Mouse (Mus musculus) mouse trophoblast stem cell (cell line): ENCODE measurements around the gene Lsm4.

ENCODE experiments used
- in situ Hi-C, 2 experiments: fragments of 300-500 bp; cut with MseI, MboI; formaldehyde crosslinking; loops; 2 replicates in 1 of 2; 3 replicates in 1 of 2; pipeline ENCODE4 v1.15.1; 2025

Lsm4 gene

DNA sequence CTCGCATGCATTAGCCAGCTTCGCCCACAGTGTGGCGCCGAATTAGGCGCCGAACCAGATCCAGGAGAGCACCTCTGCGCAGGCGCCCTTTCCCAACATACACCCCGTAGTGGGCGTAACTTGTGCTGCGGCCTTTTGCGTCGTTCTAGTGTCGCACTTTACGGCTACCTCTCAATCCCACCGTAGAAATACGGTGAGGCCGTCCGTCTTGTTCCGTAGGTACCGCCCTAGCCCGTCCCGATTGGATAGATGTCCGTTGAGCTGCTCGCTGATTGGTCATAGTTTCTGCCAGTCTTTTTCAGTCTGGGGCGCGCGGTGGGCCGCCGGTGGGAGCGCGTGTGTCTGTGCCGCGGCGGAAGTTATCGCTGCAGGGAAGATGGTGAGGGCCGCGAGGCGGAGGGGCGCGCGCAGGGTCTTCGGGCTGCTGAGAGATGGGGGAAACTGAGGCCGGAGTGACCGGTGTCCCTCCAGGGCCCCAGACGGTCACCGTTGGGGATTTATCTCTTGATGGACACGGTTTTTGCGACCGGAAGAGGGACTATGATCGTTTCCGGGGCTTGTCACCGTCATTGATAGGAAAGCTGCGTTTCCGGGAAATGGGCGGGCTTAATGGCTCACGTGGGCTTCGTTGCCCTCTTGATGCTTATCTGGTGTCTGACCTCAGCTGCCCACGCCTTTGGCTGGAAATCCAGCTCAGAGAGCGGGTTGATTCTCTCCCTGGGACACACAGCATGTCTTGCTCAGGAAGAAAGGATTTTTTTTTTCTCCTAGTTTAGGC is at the start of gene Lsm4:
Gene Lsm4, plus strand, starts transcription at position 170 of the 778 bp plus-strand sequence.
- in situ Hi-C loops, result loop anchor here in 1 of 2 experiments (5.0 kb wide), 1 partner anchor 34 kb away; no protein-coding TSS in a partner anchor

DNA sequence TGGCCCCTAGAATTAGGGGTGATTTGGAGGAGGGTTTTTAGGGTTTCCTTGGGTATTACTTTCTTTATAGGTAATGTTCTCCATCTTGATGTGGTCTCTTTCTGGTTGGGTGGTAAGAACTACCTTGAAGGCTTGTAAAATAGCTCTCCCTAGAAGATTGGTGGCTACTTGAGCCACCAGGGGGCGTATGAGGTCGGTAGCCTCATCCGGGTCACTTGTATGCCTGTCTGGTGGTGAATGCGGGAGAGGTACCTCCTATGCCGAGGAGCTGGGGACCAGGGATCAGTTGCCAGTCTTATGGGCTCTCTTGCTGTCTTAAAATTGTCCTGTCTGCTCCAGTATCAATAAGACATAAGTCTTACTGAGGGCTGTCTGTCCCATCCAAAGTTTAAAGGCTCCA is 47.9 kb upstream of the Lsm4 start:
- in situ Hi-C loops, result no loop called here

- in situ Hi-C loops, result no loop called here
Measured at GRCm38 (mm10) chr8:70627041-70627440, 46.0 kb upstream of the Lsm4 start.

DNA sequence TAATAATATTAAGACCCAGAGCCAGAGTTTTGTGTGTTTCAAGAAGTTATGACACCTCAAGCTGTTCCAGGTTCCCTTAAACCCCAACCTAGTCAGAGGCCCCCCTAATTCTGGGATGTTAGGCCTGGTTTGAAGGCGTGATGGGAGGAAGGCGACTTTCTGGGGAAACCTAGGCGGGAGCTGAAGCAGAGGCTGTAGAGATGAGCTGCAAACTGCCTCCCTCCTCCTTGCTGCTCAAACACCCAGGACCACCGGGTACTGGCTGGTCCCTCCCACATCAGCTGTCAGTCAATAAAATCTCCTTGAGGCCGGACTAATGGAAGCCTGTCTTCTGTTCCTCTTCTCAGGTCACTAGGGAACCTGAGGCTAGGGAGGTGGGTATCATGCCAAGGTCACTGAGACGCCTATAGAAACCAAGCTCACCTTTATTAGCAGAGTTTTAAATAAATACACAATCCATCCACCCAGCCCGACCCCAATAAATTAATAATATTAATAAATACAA is 44.0 kb upstream of the Lsm4 start:
- in situ Hi-C loops, result no loop called here

DNA sequence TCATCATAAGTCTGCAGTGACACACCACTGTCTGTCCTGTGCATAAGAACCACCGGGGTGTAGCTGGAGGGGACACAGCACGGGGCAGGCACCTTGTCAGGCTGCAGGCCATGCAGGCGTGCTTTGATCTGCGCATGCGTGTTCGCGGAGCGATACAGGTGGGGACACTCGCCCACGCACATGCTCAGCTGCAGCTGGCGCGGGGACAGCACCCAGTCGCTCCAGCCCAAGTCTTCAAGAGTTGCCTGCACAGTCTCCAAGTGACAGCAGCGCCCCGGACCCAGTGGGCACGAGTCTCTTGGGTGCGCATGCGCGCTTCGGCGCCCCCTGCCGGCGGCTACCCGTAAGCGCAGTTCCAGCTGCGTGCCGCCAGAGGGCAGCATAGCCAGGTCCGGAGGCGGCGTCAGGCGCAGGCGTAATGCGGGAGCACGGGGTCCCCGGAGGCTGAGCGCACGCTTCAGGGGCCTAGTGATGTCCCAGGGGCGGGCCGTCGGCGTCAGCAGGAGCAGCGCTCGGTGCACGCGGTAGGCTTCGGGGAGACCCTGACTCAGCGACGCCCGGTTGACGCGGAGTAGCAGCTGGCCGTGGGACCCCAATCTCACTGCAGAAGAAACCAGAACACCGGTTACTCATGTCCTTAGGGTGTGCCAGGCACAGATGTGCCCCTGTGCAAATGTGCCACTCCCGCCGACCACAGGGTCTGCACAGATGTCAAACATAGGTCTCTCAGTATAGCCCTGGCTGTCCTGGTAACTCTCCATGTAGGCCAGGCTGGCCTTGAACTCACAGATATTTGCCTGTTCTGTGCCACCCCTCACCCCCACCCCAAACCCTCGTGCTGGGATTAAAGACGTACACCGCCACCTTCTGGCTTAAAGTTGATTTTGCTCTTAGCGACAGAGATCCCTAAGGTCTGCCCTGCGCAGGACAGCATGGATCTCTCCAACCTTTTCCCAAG is 43.2 kb upstream of the Lsm4 start:
- in situ Hi-C loops, result no loop called here

DNA sequence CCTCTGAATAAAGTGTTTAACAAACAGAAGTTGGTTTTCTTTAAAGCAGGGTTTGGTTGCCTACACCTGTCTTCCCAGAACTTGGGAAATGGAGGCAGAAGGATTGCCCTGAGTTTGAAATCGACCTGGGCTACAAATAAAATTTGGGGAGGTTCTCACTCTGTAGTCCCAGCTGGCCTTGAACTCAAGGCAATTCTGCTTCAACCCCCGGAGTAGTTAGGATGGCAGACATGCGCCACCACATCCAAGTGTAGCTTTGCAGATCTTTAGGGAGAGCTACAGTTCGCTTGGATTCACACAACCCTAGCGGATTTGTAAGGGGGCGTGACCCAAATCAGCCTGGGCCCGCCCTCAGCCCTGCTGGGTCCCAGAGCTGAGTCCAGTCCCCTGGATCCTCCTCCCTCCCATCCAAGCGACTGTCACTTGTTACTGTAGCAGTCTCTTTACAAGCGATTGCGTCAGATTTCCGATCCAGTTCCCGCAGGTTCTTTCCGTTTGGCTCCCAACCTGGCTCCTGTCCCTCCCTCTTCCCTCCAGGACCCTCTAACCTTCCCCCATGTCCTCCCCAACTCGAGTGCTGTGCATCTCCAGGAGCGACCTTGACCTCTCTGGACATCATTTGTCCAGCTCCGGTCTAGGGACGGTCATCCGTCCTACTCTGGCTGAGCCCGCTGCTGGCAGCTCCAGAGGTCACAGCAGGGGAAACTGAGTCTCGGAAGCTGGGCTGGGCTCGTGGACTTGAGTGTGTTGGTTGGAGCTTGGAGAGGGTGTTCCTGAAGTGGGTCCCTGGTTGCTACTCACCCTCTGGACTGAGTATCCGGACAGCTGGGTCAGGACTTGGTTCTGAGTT is 42.3 kb upstream of the Lsm4 start:
- in situ Hi-C loops, result no loop called here

DNA sequence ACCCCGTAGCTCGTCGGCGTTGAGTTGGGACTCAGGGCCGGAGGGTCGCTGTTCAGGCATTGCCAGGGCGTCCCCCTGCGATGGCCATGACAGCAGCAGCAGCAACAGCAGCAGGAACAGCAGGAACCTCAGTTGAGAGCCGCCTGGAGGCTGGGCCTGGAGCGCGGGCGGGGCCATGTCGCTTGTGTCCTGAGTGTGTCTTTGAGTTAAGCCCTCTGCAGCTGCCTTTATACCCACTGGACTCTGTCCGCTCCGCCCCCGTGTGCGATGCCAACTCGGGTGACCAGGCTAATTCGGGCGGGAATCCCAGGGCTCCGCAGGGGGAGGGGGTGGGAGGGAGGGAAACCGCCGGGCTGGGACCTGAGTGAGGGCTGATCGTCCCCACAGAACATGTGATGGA is 41.6 kb upstream of the Lsm4 start:
- in situ Hi-C loops, result no loop called here

DNA sequence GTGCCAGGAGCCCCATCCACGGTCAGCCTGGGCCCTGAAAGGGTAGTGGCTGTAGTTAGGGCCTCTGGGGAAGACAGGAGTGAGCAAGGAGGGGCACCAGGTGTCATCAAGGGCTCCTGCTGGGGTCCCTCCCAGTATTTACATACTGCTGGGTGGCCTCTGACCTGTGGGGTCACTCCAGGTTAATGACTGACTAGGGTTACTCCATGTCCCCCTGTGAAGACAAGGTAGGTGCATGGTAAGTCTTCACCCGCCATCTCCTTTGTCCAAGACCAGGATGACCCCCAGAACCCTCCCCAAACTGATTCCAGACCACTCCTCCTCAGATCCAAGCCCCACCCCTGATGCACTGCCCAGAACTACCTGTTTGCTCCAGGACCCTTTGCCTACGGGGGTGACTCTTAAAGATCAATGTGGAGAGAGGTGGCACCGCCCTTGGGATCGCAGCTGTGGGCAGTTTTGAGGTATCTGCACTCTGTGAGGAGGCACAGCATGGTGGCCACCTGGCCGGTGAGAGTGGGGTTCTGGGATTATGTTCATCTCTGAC is 40.6 kb upstream of the Lsm4 start, which contains the start of gene Gdf15:
Gene Gdf15, minus strand, starts transcription at position 111 of the 547 bp plus-strand sequence.
- in situ Hi-C loops, result no loop called here

DNA sequence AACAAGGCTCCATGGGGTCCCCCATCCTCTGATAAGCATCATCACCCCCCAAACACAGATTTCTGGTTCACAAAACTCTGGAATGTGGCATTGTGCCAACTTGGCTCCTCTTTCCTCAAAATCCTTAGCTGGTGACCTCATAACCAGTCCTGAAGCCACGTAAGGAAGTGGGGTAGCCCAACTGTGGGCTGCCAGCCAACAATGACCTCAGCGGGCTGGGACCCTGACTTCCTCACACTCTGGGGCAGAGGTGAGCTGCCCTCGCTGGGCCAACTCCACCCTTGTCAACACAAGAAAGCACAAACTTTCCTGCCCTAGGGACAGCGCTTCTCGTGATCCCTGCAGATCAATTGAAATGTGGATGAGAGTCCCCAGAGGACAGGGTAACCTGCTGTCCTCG is 39.0 kb upstream of the Lsm4 start:
- in situ Hi-C loops, result no loop called here

GRCm38 (mm10) chr8:70635527-70635926 is 37.5 kb upstream of the Lsm4 start:
- in situ Hi-C loops, result no loop called here

DNA sequence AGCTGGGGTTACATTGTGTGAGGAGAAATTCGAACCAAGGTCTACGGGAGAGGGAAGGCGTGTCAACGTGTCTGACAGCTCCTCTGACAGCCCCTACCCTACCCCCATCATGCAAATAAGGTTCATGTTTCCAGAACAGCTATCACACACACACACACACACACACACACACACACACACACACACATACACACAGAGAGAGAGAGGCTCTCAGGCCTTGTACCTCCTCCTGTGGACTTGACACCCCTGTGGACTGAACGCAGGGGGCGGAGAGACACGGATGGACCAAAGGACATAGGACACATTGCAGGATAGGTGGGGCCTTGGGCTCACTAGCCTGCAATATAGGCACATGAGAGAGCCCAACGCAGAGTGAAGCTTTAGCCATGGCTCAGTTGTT is 36.2 kb upstream of the Lsm4 start:
- in situ Hi-C loops, result no loop called here

- in situ Hi-C loops, result no loop called here
Measured at GRCm38 (mm10) chr8:70638752-70639151, 34.3 kb upstream of the Lsm4 start.

- in situ Hi-C loops, result no loop called here
Measured at GRCm38 (mm10) chr8:70643019-70643418, 30.0 kb upstream of the Lsm4 start.

DNA sequence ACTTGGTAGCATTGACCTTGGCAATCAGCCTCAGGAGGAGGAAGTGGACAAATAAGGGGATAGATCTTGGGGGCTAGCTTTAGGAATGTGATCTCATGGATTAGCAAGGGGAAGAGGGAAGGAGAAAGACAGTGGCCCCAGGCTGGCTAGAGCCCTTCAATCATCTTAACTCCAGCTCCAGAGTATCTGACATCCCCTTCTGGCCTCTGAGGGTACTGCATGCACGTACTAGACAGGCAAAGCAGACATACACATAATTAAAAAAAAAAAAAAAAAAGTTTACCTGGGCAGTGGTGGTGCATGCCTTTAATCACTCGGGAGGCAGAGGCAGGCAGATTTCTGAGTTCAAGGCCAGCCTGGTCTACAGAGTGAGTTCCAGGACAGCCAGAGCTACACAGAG is 29.0 kb upstream of the Lsm4 start:
- in situ Hi-C loops, result no loop called here

DNA sequence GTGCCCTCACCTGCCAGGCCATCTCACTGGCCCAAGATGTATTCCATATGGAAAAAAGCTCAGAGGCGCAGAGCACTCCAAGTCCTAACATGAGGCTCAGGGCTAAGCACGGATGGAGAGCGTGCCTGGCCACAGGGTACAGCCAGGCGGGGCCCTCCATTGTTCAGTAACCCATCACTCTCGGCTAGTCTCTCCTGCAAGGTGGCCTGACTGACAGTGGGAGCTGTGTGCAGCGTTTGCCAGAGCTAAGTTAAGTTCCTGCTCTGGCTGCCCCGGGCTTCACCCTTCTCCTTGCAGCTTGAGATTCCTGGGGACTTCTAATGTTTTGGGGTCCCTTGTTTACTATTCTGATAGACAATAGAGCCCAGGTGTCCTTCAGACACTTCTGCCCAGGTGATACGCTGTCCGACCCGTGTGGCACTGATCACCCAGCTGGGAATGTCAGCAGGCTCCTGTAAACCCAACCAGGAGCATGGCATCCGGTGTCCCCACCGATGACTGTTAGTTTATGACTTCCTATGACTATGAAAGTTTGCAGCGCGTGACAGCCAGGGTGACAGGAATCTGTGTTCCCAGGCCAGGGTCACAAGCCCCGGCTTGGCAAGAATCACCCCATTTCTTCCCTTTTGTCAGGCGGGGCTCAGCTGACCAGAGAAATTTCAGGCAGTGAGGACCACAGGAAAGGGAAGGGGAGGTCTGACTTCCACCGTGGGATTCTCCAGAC is 27.4 kb upstream of the Lsm4 start:
- in situ Hi-C loops, result no loop called here

DNA sequence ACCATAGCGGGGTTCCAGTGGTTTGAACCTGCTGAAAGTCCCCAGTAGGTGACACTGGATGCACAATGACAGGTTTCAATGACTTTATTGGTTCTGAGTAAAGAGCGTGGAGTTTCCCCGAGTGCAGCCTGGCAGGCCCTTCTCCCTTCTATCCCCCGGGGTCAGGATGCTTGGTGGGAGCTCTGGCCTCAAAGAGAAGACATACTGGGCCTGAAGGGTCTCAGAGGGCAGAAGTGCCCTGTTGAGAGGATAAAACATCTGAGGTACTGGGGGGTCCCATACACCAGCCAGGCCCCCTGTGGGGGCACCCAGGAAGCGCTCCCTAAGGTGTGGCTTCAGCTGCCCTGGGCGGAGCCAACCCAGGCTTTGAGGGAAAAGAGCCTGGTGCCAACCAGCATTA is 26.7 kb upstream of the Lsm4 start:
- in situ Hi-C loops, result no loop called here

DNA sequence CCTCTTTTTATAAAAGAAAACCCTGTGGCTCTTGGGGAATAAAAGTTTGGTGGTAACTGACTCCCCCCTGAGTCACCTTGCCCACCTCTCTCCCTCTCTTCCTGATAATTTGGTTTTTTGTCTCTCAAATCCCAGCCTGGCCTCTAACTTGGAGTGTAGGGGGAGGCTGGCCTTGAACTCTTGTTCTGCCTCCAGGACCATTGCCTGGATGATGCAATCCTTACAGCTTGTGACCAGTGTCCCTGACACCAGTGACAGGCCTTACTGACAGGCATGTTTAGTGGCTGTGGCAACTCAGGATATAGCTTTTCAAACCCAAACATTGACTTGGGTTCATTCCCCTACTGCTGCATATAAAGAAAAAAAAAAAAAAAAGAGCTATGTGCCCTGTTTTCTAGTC is 26.3 kb upstream of the Lsm4 start:
- in situ Hi-C loops, result no loop called here

- in situ Hi-C loops, result no loop called here
Measured at GRCm38 (mm10) chr8:70647343-70648163, 25.5 kb upstream of the Lsm4 start.

DNA sequence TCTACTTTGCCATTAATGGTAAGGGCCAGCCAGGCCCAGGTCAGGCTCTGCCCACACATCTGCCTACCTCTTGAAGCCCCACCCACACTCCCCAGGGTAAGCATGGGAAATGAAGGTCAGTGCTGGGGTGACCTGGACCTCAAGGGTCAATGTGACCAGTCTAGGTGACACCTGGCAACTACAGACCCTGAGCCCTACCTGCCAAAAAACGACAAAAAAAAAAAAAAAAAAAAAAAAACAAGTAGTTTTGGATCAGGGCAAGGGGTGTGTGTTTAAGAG is 24.9 kb upstream of the Lsm4 start:
- in situ Hi-C loops, result no loop called here

DNA sequence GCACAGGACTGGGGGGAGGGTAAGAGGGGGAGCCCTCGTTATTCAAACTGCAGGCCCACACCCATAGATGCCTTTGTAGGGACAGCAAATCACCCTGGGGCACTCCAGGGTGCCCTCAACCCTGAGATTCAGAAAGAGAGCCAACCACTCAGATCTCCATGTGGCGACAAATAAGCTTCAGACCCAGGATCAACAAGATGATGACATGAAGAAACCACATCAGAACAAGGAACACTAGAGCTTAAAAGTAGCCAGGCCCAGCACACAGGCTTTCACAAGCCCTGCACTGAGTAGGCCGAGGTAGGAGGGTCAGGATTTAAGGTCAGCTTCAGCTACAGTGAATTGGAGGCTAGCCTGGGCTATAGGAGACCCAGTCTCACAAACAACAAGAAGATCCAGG is 24.1 kb upstream of the Lsm4 start:
- in situ Hi-C loops, result no loop called here
